Mouse (Mus musculus) lung, embryonic 16.5 days (tissue): Measurements from ENCODE around the gene Gm10972. TPM values are rescaled to one million over a fixed set of nuclear protein-coding genes. Genes with fewer than 3 reads are reported as not detected.
"Not testable (repeated sequence)": the region's sequence is repeated elsewhere in the genome, so short reads cannot be mapped to it uniquely, and the experiment has no call there.

Source experiments
- ATAC-seq: fragments of 200-750 bp; cut with Nextera tagmentation; 2 replicates; pipeline ENCODE4 v1.8.0; 2017; ENCODE audit warnings: low read depth, mild to moderate bottlenecking, moderate library complexity
- H3K27ac ChIP-seq: fragments of 300-500 bp; sonication (generic); 2 replicates; pipeline ENCODE4 v1.5.1; 2014; ENCODE audit warnings: mild to moderate bottlenecking, control low read depth, low read length
- H3K27me3 ChIP-seq: fragments of 300-500 bp; sonication (generic); 2 replicates; pipeline ENCODE4 v1.6.1; 2014; ENCODE audit warnings: low read depth, low read length, mixed read lengths; ENCODE audit not compliant: control insufficient read depth, insufficient read depth
- H3K36me3 ChIP-seq: fragments of 300-500 bp; sonication (generic); 2 replicates; pipeline ENCODE4 v1.6.1; 2014; ENCODE audit warnings: low read length; ENCODE audit not compliant: control insufficient read depth, insufficient read depth
- H3K4me1 ChIP-seq: fragments of 300-500 bp; sonication (generic); replicated peaks from 2 replicates; pipeline ENCODE4 v1.6.1; 2014; ENCODE audit warnings: low read length, mixed read lengths; ENCODE audit not compliant: control insufficient read depth, insufficient read depth
- H3K4me2 ChIP-seq: fragments of 300-500 bp; sonication (generic); 2 replicates; pipeline ENCODE4 v1.6.1; 2014; ENCODE audit warnings: low read depth, low read length, control low read depth
- H3K4me3 ChIP-seq: fragments of 300-500 bp; sonication (generic); 2 replicates; pipeline ENCODE4 v1.5.1; 2014; ENCODE audit warnings: mild to moderate bottlenecking, low read length, control low read depth
- H3K9ac ChIP-seq: fragments of 300-500 bp; sonication (generic); 2 replicates; pipeline ENCODE4 v1.6.1; 2014; ENCODE audit warnings: low read length, control low read depth
- H3K9me3 ChIP-seq: fragments of 300-500 bp; sonication (generic); 2 replicates; pipeline ENCODE4 v1.6.1; 2016; ENCODE audit warnings: low read length; ENCODE audit not compliant: control insufficient read depth
- WGBS: fragments of 180-500 bp; shearing (Covaris S2); extraction: QIAGEN DNeasy Blood & Tissue Kit; methylation state at CpG from one replicate; pipeline ENCODE4 v1.1.7; 2014; 5-methylcytosine and 5-hydroxymethylcytosine counted together
- polyA plus RNA-seq: library from polyadenylated mRNA; unstranded; fragments of >200 nt; fragmentation: Nextera tagmentation; extraction: Ambion mirVana; gene quantifications from 2 replicates; pipeline ENCODE4 v1.2.1, GENCODE M21; 2015

Gm10972 gene
- polyA plus RNA-seq, 1 experiment from 2014 or later = not detected

- not testable (repeated sequence) for H3K9ac ChIP-seq, H3K4me2 ChIP-seq, H3K36me3 ChIP-seq, ATAC-seq, H3K27ac ChIP-seq, H3K4me3 ChIP-seq, H3K4me1 ChIP-seq, H3K9me3 ChIP-seq, H3K27me3 ChIP-seq
- 80% methylated on average over 1 of the region's 1 CpGs for WGBS
These were observed 11.1 kb downstream of the Gm10972 start for GRCm38 (mm10) chr3:94653967-94654366.

- Histone ChIP-seq H3K27ac (peak overlapping the region; percentile 43; the same call in 1 of the 2 replicates), H3K4me3 (peak overlapping the region; percentile 51)
- peak; percentile 53 for ATAC-seq
These were observed 15.2 kb downstream of the Gm10972 start for GRCm38 (mm10) chr3:94657852-94658739.

GRCm38 (mm10) chr3:94658740-94659095 lies 15.8 kb downstream of the Gm10972 start, which contains the start of gene Tuft1:
Tuft1 (minus strand) TSS chr3:94658872.
- not testable (repeated sequence) for H3K9me3 ChIP-seq, H3K36me3 ChIP-seq, H3K27me3 ChIP-seq, H3K4me1 ChIP-seq
- Histone ChIP-seq H3K4me2 (peak within 1 kb of the TSS; percentile 72), H3K4me3 (peak within 1 kb of the TSS; percentile 51), H3K27ac (peak within 1 kb of the TSS; percentile 91), H3K9ac (peak within 1 kb of the TSS; percentile 61)
- peak; percentile 95 for ATAC-seq
- under 1% methylated on average over 17 of the region's 33 CpGs for WGBS

More at GRCm38 (mm10) chr3:94657852-94658739, 15.2 kb downstream of the Gm10972 start:
- 3% methylated on average over 21 of the region's 47 CpGs for WGBS
- peak overlapping the region; percentile 72 for H3K4me2 ChIP-seq
- H3K27me3 ChIP-seq, H3K9me3 ChIP-seq, H3K36me3 ChIP-seq, H3K4me1 ChIP-seq: not testable (repeated sequence)
- H3K9ac ChIP-seq = peak overlapping the region; percentile 61

- Histone ChIP-seq H3K4me2 (peak overlapping the region; percentile 44), H3K9ac (0 out of 2 replicates have a peak overlapping the region, but pooled peaks have one; percentile 11), H3K4me3 (peak overlapping the region; percentile 18), H3K27ac (peak overlapping the region; percentile 91)
- H3K9me3 ChIP-seq, H3K4me1 ChIP-seq, H3K36me3 ChIP-seq, H3K27me3 ChIP-seq: not testable (repeated sequence)
- 26% methylated on average over 7 of the region's 10 CpGs for WGBS
- ATAC-seq = peak; percentile 88
These were observed 16.3 kb downstream of the Gm10972 start for GRCm38 (mm10) chr3:94659142-94659748.

- H3K4me3 ChIP-seq, H3K9me3 ChIP-seq, H3K27me3 ChIP-seq, ATAC-seq, H3K4me2 ChIP-seq, H3K36me3 ChIP-seq, H3K9ac ChIP-seq, H3K27ac ChIP-seq, H3K4me1 ChIP-seq: not testable (repeated sequence)
- 84% methylated on average over 2 of the region's 2 CpGs for WGBS
These were observed 17.9 kb downstream of the Gm10972 start for GRCm38 (mm10) chr3:94660841-94661240.

- not testable (repeated sequence) for H3K27me3 ChIP-seq, H3K9ac ChIP-seq, H3K4me2 ChIP-seq, H3K4me3 ChIP-seq, H3K9me3 ChIP-seq, H3K36me3 ChIP-seq, H3K27ac ChIP-seq, H3K4me1 ChIP-seq
- ATAC-seq = peak; percentile 38; the same call in 1 of the 2 replicates
- WGBS = 80% methylated on average over 3 of the region's 5 CpGs
These were observed 22.3 kb downstream of the Gm10972 start for GRCm38 (mm10) chr3:94665060-94665802.

- H3K4me1 ChIP-seq, H3K9me3 ChIP-seq, H3K27me3 ChIP-seq, H3K9ac ChIP-seq, H3K4me3 ChIP-seq, H3K4me2 ChIP-seq, H3K36me3 ChIP-seq, H3K27ac ChIP-seq: not testable (repeated sequence)
- ATAC-seq = peak; percentile 60
- WGBS = 12% methylated on average over 7 of the region's 7 CpGs
These were observed 23.0 kb downstream of the Gm10972 start for GRCm38 (mm10) chr3:94665896-94666295.

- not testable (repeated sequence) for H3K4me1 ChIP-seq, H3K36me3 ChIP-seq, H3K4me3 ChIP-seq, H3K9ac ChIP-seq, H3K4me2 ChIP-seq, H3K27me3 ChIP-seq, H3K27ac ChIP-seq, ATAC-seq, H3K9me3 ChIP-seq
- 77% methylated on average over 9 of the region's 9 CpGs for WGBS
These were observed 32.2 kb downstream of the Gm10972 start for GRCm38 (mm10) chr3:94675101-94675500.

GRCm38 (mm10) chr3:94679351-94679841 lies 36.5 kb downstream of the Gm10972 start:
- no peaks in the 10 kb centered on the region for H3K27me3 ChIP-seq
- peak; percentile 78 for ATAC-seq
- 54% methylated on average over 8 of the region's 8 CpGs for WGBS
- no peak overlapping the region for H3K4me2 ChIP-seq
- no peak overlapping the region for H3K27ac ChIP-seq
- H3K9ac ChIP-seq = no peak overlapping the region
- H3K36me3 ChIP-seq = no peaks in the 10 kb centered on the region
- no peaks in the 10 kb centered on the region for H3K9me3 ChIP-seq
- no peaks in the 10 kb centered on the region; the same call in 1 of the 2 replicates for H3K4me1 ChIP-seq
- H3K4me3 ChIP-seq = no peak overlapping the region
